Mouse (Mus musculus): Measurements from ENCODE around the gene Fuk. TPM values are rescaled to one million over a fixed set of nuclear protein-coding genes. Genes with fewer than 3 reads are reported as not detected.
"Not testable (repeated sequence)": the region's sequence is repeated elsewhere in the genome, so short reads cannot be mapped to it uniquely, and the experiment has no call there.

Gene Fuk
- total RNA-seq (2021), result 1 to 10 TPM; 4.1 to 4.7 TPM

DNA sequence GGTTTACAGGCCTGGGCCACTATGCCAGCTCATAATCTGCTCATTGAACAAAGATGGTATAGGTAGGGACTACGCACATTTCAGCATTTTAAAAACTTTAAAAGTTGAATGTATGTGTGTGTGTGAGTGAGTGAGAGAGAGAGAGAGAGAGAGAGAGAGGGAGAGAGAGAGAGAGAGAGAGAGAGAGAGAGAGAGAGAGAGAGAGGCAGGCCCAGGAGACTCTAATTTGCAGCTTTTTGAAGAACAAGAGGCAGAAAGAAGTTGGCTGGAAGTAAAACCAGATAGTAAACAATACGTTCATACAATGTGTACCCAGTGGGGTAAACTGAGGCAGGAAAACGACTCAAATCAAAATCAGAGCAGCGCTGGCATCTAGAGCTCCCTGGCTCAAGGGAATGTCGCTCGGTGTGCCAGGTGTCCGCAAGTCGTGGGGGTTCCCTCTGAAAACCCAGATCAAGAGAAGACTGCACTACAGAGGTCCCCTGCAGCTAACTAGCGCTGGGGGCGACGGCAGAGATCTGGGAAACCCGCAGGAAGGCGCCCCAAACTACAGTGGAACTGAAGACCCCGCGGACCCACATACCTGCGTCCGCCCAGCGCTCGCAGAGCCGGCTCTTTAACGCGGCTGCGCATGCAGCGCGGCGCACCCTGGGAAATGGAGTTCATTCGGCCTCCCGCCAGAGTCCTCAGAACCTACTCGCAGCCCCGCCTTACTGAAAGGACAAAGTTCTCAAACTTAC, at the start of gene Fuk:
Fuk (minus strand) TSS at position 650 of the 740 bp plus-strand sequence.
- DNase-seq, result peak; percentile 84
- intact Hi-C loops (cut with DNase I), result loop anchor here (2.0 kb wide), 1 partner anchor 63 kb away; no protein-coding TSS in a partner anchor

DNA sequence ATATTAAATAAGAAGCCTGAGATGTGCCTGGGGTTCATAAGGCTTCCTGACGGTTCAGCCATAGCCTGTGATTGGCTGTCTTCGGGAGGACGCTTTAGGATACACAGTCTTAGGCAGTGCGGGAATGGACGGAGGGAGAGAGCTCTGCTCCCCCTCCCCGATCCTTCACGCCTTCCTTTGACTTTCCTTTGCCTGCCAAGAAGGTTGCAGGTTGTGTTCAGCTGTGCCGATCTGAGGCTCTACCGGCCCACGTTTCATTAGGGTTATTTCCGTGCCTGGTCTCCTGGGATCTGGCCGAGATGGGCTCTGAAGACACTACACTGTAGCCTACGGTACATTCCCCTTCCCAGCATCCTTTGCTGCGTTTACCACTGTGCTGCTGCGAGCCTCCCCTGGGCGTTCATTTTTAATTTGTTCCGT, 47.8 kb upstream of the Fuk start:
- intact Hi-C loops (cut with DNase I), result no loop called here
- peak; percentile 55 to 68 for DNase-seq

DNA sequence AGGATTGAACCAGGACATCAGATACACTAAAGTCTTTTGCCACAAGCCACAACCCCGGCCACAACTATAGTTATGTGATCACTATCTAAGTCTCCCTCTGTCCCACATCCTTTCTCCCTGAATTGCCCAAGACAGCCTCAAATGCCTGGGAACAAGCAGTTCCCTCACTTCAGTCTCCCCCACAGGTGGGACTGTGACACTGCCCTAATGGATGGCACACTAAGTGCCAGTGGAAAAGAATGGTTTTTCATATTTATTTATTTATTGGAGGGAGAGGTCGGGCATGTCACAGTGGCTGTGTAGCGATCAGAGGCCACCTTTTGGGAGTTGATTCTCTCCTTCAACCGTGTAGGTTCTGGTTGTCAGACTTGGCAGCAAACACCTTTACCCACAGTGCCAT, 43.4 kb upstream of the Fuk start:
- no peak for DNase-seq
- intact Hi-C loops (cut with DNase I), result no loop called here

DNA sequence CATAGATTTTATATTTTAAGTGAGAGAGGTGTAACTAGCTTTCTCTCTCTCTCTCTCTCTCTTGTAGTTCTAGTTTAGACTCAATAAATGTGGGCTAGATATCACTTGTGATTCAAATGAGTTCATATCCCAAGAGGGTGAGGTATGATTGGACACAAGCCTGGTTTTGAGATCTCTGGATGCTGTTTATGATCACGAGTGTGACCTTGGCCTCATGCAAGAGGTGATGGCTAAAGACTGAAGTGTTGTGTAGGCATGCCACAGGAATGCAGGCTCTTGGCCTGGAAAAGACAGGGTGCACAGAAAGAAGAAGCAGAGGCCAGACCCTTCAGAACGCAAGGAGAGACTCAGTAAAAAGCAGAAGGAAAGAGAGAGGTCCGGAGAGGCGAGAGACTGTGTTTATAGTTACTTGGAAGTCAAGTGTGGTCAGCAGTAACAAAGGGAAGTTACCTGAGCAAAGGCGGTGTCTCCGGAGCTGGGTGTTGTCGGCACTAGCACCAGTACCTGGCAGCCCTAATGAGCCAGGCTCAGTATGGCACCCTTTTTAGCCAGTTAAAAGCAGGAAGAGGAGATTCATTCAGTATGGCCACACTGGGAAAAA, 42.1 kb upstream of the Fuk start:
- DNase-seq, result no peak
- intact Hi-C loops (cut with DNase I), result no loop called here

DNA sequence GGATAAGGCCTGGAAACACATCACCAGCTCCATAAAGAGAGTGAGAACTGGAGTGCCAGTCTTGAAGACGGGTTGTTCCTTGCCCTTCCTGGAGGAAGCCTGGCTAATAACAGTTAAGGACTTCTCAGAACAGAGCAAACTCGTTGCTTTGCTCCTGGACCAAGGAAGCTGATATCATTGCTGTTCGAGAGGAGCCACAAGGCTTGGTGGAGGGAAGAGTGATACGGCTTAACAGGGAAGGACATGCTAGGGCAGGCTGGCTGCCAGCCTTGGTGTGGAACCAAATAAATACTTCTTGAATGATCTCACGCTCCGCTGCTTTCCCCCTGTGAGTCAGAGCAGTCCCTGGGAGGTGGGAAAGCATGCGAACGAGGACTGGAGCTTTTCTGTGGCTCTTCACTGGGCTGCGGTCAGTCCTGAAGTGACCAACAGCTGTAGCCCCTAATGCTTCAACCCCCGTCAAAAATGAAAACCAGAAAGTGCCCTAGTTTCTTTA, 39.2 kb upstream of the Fuk start:
- intact Hi-C loops (cut with DNase I), result no loop called here
- peak; percentile 78 to 83 for DNase-seq

DNA sequence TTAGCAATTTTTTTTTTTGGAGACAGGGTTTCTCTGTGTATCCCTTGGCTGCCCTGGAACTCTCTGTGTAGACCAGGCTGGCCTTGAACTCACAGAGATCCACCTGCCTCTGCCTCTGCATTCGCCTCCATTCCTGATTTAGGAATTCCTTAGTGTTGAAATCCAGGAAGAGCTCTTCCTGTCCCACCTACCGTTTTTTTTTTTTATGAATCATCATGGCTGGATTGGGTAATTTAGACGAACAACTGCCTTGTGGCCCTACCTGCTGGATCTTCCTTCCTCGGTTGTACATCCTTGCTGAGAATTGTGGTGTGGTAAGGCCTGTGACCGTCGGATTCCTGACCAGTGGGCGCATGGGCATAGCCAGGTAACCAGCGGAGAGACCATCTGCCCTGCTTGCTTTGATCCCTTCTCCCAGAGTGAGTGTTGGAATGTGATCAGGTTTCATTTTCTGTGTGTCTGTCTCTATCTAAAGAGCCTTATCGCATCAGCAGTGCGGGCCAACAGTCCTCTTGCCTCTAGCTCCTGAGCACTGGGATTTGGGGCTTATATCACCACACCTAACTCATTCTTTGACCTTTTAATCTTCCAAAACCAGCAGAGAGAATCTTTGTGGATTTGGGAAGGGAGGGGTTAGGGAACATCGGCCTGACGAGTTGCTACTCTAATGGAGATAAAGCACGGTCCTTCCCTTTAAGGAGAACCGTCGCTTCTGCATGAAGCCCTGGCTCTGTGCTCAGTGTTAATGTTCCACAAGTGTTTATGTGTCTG, 38.6 kb upstream of the Fuk start:
- intact Hi-C loops (cut with DNase I), result no loop called here
- peak in 1 of 2 experiments; percentile 31 for DNase-seq

DNA sequence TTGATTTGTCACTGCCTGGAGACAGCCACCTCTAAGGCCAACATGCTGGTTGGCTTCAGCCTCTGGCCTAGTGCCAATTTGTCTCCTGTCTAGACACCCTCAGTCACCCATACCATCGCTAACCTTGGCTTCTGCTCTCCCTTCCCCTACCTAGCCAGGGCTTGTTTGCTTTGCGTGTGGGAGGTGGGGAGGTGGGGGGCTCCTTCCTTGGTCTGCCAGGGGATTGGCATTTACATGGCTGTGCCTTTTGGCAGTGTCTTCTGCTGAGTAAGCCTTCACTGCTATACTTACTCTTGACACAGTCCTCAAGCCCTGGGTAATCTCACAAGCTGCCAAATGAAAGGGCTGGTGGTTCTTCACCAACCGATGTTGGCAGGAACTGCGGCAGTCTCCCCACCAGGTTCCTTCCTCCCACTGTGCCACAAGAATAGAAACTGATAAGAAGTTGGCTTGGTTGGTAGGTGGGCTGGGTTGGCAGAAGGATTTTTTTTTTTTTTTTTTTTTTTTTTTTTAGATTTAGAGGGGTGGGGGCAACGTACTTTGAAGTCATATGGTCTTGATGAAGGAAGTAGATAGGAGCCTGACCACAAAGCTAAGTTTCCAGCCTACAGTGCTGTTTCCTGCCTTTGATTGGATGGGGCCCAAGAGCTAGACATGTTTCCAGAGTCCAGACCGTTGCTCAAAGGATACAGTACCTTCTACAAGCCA, 36.7 kb upstream of the Fuk start:
- intact Hi-C loops (cut with DNase I), result no loop called here
- peak; percentile 52 to 73 for DNase-seq

DNA sequence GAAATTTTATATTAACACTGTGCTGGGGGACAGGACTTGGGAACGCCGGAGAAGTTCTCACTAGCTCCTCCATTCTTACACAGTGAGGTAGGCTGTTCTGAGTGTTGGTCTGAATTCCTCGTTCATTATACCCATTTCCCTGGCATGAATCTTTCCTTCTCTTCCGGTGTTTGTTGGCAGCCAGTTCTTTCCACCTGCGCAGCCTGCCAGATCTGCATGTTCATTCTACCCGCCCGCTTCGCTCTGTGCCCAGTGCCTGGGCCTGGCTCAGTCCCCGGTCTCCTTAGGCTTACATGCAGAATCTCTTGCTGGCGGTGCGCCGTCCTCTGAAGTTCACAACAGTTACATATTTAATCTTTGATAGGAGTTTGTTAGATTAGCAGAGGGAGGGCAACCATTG, 33.9 kb upstream of the Fuk start:
- intact Hi-C loops (cut with DNase I), result no loop called here
- DNase-seq, result peak in 1 of 2 experiments; percentile 42

DNA sequence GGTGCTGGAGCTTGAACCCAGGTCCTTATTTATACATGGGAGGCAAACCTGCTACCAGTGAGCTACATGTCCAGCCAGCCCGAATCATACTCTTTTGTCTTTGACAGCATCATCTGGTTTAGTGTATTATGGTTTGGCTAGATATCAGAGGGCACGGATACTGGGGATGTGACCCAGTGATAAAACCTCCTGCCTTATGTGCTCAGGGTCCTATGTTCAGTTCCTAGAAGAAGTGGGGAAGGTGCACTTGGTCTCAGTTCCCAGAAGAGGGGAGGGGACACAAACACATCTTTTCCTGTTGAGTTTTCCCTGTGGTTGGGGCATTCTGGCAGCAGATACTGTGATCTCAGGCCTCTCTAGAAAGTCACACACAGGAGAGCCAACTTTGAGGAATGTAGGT, 31.0 kb upstream of the Fuk start:
- no peak for DNase-seq
- intact Hi-C loops (cut with DNase I), result no loop called here

DNA sequence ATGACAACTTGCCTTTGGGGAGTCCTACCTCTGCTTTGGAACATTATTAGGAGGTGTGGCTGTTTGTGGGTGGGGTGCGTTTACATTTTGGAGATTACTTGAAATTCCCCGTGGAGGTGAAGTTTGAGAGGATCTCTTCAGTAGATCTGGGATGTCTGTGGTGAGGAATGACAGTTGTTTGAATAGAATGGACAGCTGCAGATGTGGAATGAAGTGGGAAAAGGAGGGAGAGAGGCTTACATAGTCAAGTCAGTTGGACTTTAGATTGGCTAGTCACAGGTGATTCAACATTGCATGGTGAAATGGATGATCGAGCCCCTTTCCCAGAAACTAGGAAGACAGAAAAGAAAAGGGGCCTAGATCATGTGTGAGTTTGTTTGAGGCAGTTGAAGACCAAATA, 30.2 kb upstream of the Fuk start:
- DNase-seq, result no peak
- intact Hi-C loops (cut with DNase I), result no loop called here

DNA sequence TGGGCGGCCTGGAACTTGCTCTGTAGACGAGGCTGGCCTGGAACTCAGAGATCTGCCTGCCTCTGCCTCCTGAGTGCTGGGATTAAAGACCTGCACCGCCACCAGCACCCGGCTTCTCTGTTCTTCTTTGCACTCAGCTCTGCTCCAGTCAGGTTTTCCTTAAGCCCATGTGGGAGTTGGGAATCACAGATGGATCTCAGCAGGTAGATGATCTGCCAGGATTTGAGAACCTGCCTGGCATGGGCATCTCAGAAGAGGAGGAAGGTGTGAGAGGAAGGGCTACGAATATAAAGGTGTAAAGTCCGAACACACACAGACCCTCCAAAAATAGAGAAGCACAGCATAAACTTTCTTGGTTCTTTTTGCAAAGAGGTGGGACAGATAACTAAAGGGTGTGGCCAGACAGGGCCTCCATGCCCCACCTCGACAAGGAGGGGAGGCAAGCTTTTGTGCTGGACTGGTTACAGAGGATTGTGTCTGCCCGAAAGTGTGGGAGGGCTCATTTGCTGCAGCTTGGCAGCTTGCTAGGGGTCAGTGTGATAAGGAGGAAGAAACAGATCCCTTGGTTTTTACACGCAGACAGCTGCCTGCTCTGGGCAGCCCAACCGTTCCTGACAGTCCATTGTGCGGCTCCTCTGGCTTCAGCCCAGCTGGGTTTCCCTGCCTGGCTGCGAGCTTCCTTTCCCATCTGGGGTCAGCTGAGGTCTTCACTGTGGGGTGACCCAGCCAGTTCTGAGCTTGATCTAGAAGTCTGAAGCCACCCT, 29.1 kb upstream of the Fuk start:
- intact Hi-C loops (cut with DNase I), result no loop called here
- peak; percentile 77 to 80 for DNase-seq

DNA sequence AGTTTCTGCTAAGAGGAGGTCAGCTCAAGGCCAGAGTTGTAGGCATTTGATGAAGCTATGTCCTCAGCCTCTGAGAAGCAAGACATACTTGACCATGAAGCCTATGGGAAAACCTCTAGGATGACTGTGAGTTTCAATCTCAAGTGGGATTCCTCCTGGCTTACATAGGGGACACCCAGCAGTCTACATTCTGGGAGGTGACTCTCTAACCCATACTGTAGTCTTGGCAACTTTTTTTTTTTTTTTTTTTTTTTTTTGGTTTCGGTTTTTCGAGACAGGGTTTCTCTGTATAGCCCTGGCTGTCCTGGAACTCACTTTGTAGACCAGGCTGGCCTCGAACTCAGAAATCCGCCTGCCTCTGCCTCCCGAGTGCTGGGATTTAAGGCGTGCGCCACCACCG, 27.4 kb upstream of the Fuk start:
- DNase-seq; intact Hi-C loops (cut with DNase I): not testable (repeated sequence)

DNA sequence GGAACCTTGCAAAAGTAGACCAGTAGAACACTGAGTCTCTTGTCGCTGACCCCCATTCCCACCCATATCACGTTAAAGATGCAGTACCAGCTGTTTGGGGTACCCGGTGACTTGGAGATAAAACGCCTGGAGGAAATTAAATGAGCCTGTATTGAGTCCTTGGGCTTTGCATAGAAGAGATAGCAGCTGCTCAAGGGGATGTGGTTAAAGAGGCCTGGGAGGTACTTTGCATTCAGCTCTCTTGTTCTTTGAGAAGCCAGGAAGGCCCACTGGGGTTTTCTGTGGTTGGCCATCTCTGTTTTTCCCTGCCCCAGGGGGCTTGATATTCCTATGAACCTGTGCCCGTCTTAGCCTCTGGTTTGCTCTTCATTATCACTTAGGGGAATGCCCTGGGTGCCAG, 26.8 kb upstream of the Fuk start:
- DNase-seq, result no peak
- intact Hi-C loops (cut with DNase I), result no loop called here

DNA sequence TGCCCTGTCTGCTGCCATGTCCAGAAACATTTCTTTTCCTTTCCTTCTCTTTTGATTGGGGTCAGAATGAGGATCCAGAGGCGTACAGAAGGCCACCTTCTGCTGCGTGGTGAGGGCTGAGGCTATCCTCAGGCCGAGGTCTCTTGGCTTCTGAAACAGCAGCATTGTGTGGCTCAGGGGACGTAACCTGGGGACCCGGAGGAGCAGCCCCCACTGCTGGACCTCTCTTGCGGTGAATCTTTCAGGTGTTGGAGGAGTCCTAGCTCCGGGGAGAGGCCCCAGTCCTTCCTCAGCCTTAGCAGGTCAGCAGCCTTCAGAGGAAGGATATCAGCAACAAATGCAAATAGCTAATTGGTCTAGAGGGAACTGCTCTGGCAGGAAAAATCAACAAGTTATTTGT, 26.1 kb upstream of the Fuk start:
- intact Hi-C loops (cut with DNase I), result no loop called here
- DNase-seq, result no peak

DNA sequence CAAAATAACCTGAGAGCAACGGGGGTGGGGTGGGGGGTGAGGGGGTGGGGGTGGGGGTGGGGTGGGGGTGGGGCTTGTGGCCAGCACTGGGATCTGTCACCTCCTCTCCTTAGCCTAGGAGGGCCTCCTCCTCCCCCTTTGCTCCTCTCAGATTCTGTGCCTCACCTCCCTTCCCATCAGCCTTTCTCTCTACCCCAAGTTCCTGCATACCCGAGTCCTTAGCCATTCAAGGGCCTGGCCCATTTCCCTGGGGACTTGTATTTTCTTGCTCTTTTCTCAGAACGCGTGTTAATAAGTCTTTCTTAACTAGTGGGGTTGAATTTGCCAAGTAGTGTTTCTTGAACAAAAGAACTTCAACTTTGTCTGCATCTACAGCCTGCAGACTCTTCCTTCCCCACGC, 24.4 kb upstream of the Fuk start:
- no peak for DNase-seq
- intact Hi-C loops (cut with DNase I), result no loop called here

DNA sequence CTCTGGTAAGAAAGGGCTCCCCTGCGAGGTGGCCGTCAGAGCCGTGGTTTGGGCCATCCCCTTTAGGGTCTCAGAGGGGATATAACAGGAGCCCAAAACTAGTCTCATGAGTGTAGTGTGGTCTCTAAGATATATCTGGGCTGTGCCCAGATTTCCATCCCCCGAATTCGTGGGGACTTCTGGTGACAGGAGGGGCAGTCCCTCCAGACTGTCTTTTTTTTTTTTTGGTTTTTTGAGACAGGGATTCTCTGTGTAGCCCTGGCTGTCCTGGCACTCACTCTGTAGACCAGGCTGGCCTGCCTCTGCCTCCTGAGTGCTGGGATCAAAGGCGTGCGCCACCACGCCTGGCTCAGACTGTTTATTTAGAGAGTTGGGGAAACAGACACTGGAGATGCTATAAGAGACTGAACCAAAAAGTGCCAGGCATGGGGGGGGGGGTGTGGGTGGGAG, 23.4 kb upstream of the Fuk start:
- no peak for DNase-seq
- intact Hi-C loops (cut with DNase I), result no loop called here

DNA sequence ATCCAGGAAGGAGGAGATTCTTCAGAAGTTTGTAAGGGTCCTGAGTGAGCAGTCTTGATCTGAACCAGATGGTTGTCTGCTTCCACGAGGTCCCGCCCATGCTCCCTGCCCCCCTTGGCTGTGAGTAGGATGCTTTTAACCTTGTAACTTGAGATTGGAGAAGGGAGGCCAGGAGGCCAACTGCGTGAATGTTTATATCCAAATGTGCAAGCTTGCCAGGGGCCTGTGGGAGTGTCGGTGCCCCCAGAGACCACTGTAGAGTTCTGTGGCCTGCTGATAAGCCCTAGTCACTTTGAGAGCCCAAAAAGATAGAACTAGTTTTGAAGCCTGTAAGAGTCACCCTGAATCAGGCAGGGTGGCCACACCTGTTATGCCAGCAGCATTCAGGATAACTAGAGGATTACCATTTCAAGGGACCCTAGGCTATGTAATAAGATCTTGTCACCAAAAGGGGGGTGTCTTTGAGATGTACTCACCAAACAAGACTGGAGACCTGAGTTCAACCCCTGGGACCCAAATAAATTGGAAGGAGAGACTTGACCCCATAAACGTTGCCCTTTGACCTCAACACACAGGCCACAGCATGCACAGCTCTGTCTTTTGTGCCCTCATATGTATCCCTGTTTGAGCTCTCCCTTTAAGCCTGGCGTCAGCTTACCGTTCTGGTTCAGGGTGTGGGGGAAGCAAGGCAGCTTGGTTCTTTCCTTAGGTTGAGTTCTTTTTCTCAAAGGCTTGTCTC, 19.4 kb upstream of the Fuk start:
- intact Hi-C loops (cut with DNase I), result no loop called here
- DNase-seq, result peak in 1 of 2 experiments; percentile 37

DNA sequence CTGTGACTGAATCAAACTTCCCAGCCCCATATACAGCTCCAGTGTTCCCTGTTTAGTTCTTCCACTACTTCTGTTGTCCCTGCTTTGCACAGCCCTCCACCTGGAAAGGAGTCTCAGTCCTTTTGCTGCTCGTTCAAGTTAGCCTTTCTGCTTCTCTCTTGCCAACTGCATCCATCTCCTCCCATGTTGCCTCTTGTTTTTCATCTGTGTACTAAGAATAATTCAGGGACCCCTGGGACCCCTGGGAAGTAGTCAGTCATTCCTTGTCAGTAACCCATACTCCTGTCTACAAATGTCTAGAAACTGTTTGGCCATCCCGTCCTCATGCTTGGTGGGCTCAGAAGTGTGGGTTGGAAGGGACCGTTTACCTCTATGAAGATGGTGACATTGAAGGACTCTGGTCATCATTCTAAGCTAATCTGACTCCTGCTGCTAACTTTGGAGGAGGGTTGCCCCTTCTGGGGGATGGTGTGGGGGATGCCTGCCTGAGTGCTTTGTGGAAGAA, 18.5 kb upstream of the Fuk start:
- DNase-seq, result no peak
- intact Hi-C loops (cut with DNase I), result no loop called here

All from heart, postnatal 36 days (tissue).